Mouse (Mus musculus): Measurements from ENCODE around the gene Mfsd6.

DNA sequence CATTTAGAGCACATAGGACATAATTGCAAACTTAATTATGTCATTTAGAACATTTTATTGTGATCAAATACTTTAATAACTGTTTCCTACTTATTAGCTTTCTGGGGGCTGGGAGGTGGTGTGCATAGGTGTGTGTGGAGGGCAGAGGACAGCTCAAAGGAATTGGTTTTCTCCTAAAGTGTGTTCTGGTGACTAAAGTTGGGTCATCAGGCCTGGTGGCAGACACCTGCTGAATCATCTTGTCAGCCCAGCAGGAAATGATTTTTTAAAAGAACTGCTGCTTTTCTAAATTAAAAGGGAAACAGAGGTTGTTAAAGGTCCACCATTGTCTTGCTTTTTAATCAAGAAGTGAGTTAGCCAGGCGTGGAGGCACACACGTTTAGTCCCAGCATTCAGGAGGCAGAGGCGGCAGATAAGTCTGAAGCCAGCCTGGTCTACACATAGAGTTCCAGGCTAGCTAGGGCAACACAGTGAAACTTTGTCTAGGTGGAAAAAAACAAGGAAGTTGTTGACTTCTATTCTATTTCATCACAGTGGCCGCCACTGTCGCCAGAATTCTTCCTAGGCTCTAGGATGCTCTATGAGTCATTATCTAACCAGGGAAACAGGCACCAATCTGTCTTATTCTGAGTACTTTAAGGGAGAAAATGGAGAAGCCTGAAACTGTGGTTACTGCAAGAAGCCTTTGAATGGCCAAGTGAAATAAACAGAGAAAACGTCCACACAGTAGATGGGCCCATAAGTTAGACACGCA, 24.3 kb downstream of the Mfsd6 start:
- TF ChIP-seq POLR2A (IDR thresholded peaks at IDR 0.05; ENCODE audit: borderline replicate concordance, extremely low read depth, insufficient read depth, insufficient read length, poor library complexity, severe bottlenecking) (no peak), CTCF (IDR thresholded peaks at IDR 0.05; ENCODE audit: borderline replicate concordance, extremely low read depth, insufficient read depth, insufficient read length) (no peak)
